Mouse (Mus musculus) MEL (cell line): ENCODE measurements around the gene Fat3. TPM values are rescaled to one million over a fixed set of nuclear protein-coding genes. Genes with fewer than 3 reads are reported as not detected.

ENCODE experiments used
- DNase-seq: peaks from one replicate; pipeline ENCODE4 v3.0.0; 2011; ENCODE audit warnings: low read depth, low spot score
- H3K27ac ChIP-seq: 2 replicates; pipeline ENCODE4 v1.5.1; 2012; ENCODE audit warnings: low read depth, mild to moderate bottlenecking, control low read depth, low read length, moderate library complexity; ENCODE audit not compliant: control insufficient read depth
- H3K27me3 ChIP-seq, 2 experiments: fragments of 150-350 bp in 1 of 2; sonication (generic) in 1 of 2; 2 replicates each; pipeline ENCODE4 v1.6.1; 2012; ENCODE audit warnings: low read length in 2 of 2, mild to moderate bottlenecking in 2 of 2, improper control_type of control experiment in 1 of 2, moderate library complexity in 1 of 2; ENCODE audit not compliant: insufficient read depth in 2 of 2, control insufficient read depth in 1 of 2
- H3K36me3 ChIP-seq, 2 experiments: 2 replicates each; pipeline ENCODE4 v1.6.1; 2012 to 2014; ENCODE audit warnings: low read length in 2 of 2, improper control_type of control experiment in 1 of 2, inconsistent platforms in 1 of 2, mild to moderate bottlenecking in 1 of 2; ENCODE audit not compliant: insufficient read depth in 2 of 2, control insufficient read depth in 1 of 2
- H3K4me1 ChIP-seq, 2 experiments: fragments of 150-350 bp in 1 of 2; sonication (generic) in 1 of 2; 2 replicates each; pipeline ENCODE4 v1.6.1; 2012; ENCODE audit warnings: low read length in 2 of 2, improper control_type of control experiment in 1 of 2, mild to moderate bottlenecking in 1 of 2; ENCODE audit not compliant: insufficient read depth in 2 of 2, control insufficient read depth in 1 of 2
- H3K4me3 ChIP-seq, 2 experiments: fragments of 150-350 bp in 1 of 2; sonication (generic) in 1 of 2; 2 replicates each; pipeline ENCODE4 v1.5.1; 2012; ENCODE audit warnings: low read depth in 2 of 2, low read length in 2 of 2, mild to moderate bottlenecking in 2 of 2, moderate library complexity in 2 of 2, control low read depth in 1 of 2, improper control_type of control experiment in 1 of 2; ENCODE audit not compliant: control insufficient read depth in 1 of 2, insufficient read depth in 1 of 2
- H3K79me2 ChIP-seq: 2 replicates; pipeline ENCODE4 v1.6.1; 2012; ENCODE audit warnings: mild to moderate bottlenecking, low read length, moderate library complexity; ENCODE audit not compliant: control insufficient read depth, poor library complexity, insufficient read depth
- H3K9ac ChIP-seq: 2 replicates; pipeline ENCODE4 v1.6.1; 2012; ENCODE audit warnings: low read depth, mild to moderate bottlenecking, control low read depth, low read length, moderate library complexity; ENCODE audit not compliant: control insufficient read depth, poor library complexity, severe bottlenecking
- H3K9me3 ChIP-seq: fragments of 150-350 bp; sonication (generic); replicated peaks from 2 replicates; pipeline ENCODE4 v1.6.1; 2012; ENCODE audit warnings: mild to moderate bottlenecking, low read length, improper control_type of control experiment, moderate library complexity; ENCODE audit not compliant: insufficient read depth
- BHLHE40 ChIP-seq: IDR thresholded peaks from 2 replicates; pipeline ENCODE4 v1.6.1; 2012; ENCODE audit warnings: low read depth, mild to moderate bottlenecking, inconsistent platforms, low read length, improper control_type of control experiment, borderline replicate concordance
- EP300 ChIP-seq, 2 experiments: IDR thresholded peaks; 2 replicates each; pipeline ENCODE4 v1.6.1; 2011; ENCODE audit warnings: improper control_type of control experiment in 2 of 2, low read length in 2 of 2, low read depth in 1 of 2, mild to moderate bottlenecking in 1 of 2
- ETS1 ChIP-seq: IDR thresholded peaks from 2 replicates; pipeline ENCODE4 v1.6.1; 2012; ENCODE audit warnings: low read depth, mild to moderate bottlenecking, inconsistent platforms, low read length, improper control_type of control experiment, moderate library complexity
- GATA1 ChIP-seq: IDR thresholded peaks from 2 replicates; pipeline ENCODE4 v1.6.1; 2011; ENCODE audit warnings: low read depth, low read length, improper control_type of control experiment
- MAX ChIP-seq: IDR thresholded peaks from 2 replicates; pipeline ENCODE4 v1.6.1; 2011; ENCODE audit warnings: low read length, improper control_type of control experiment
- MXI1 ChIP-seq: IDR thresholded peaks from 2 replicates; pipeline ENCODE4 v1.6.1; 2011; ENCODE audit warnings: mild to moderate bottlenecking, low read depth, low read length, improper control_type of control experiment
- POLR2AphosphoS5 ChIP-seq: IDR thresholded peaks from 2 replicates; pipeline ENCODE4 v1.6.1; 2012; ENCODE audit warnings: low read depth, borderline replicate concordance, mild to moderate bottlenecking, inconsistent platforms, low read length, moderate library complexity, mixed read lengths
- RCOR1 ChIP-seq: IDR thresholded peaks from 2 replicates; pipeline ENCODE4 v1.6.1; 2012; ENCODE audit warnings: low read depth, mild to moderate bottlenecking, inconsistent platforms, low read length, improper control_type of control experiment
- SIN3A ChIP-seq: IDR thresholded peaks from 2 replicates; pipeline ENCODE4 v1.6.1; 2012; ENCODE audit warnings: low read length, improper control_type of control experiment, inconsistent platforms
- UBTF ChIP-seq: IDR thresholded peaks from 2 replicates; pipeline ENCODE4 v1.6.1; 2012; ENCODE audit warnings: low read depth, mild to moderate bottlenecking, inconsistent platforms, low read length, improper control_type of control experiment, moderate library complexity, borderline replicate concordance; ENCODE audit not compliant: insufficient read depth
- ZMIZ1 ChIP-seq: IDR thresholded peaks from 2 replicates; pipeline ENCODE4 v1.6.1; 2012; ENCODE audit warnings: low read depth, mild to moderate bottlenecking, inconsistent platforms, low read length, improper control_type of control experiment, moderate library complexity
- ZNF384 ChIP-seq: IDR thresholded peaks from 2 replicates; pipeline ENCODE4 v1.6.1; 2012; ENCODE audit warnings: low read depth, mild to moderate bottlenecking, inconsistent platforms, low read length, improper control_type of control experiment
- polyA plus RNA-seq, 2 experiments: library from polyadenylated mRNA; stranded (reverse) in 1 of 2; unstranded in 1 of 2; fragments of >175 nt in 1 of 2; fragments of >200 nt in 1 of 2; gene quantifications; 2 replicates each; pipeline versions ENCODE4 v1.2.1 to v1.2.4; 2012; ENCODE audit warnings: low replicate concordance in 2 of 2, low read depth in 1 of 2; ENCODE audit not compliant: insufficient read length in 2 of 2, insufficient read depth in 1 of 2, missing spikeins in 1 of 2
- total RNA-seq: library from RNA; depleted of rRNA; stranded (reverse); fragments of 300-350 nt; gene quantifications from 2 replicates; pipeline ENCODE4 v1.2.3, GENCODE M21; 2012

The Fat3 gene
- total and polyA plus RNA-seq, 3 experiments: 1.5 to 1.8 TPM; not detected in 1

- DNase-seq: no peak
- Histone ChIP-seq H3K36me3 (no peaks in the 10 kb centered on the region), H3K27ac (no peak overlapping the region), H3K9ac (no peak overlapping the region), H3K4me3 (no peak overlapping the region), H3K9me3 (no peaks in the 10 kb centered on the region), H3K79me2 (no peaks in the 10 kb centered on the region), H3K27me3 (peaks cover 0 to 2% of the 10 kb centered on the region in 2 experiments; a peak in 2 of 4 replicates)
- TF ChIP-seq UBTF (no peak), ZNF384 (no peak), EP300 (IDR thresholded peaks at IDR 0.05; ENCODE audit: low read depth in 1 of 2, low read length in 2 of 2) (no peak), BHLHE40 (no peak), GATA1 (no peak)
- TF ChIP-seq, all 39 proteins: peak for 0
- no peaks in the 10 kb centered on the region for H3K4me1 ChIP-seq
Measured at GRCm38 (mm10) chr9:16074664-16075063, 426.4 kb downstream of the Fat3 start.

GRCm38 (mm10) chr9:16074116-16074515 is 427.0 kb downstream of the Fat3 start:
- Histone ChIP-seq H3K79me2 (no peaks in the 10 kb centered on the region), H3K36me3 (no peaks in the 10 kb centered on the region), H3K4me3 (no peak overlapping the region), H3K9ac (no peak overlapping the region), H3K27me3 (peaks cover 0 to 2% of the 10 kb centered on the region in 2 experiments; a peak in 2 of 4 replicates), H3K27ac (no peak overlapping the region), H3K4me1 (no peaks in the 10 kb centered on the region), H3K9me3 (no peaks in the 10 kb centered on the region)
- no peak for TF ChIP-seq POLR2AphosphoS5
- no peak for TF ChIP-seq SIN3A
- TF ChIP-seq RCOR1: no peak
- no peak for TF ChIP-seq ZMIZ1
- no peak for TF ChIP-seq ZNF384
- no peak for TF ChIP-seq GATA1
- DNase-seq: no peak

- Histone ChIP-seq H3K27ac (no peak overlapping the region), H3K9ac (no peak overlapping the region), H3K36me3 (no peaks in the 10 kb centered on the region), H3K27me3 (peaks cover 0 to 2% of the 10 kb centered on the region in 2 experiments; a peak in 2 of 4 replicates), H3K4me3 (no peak overlapping the region), H3K9me3 (no peaks in the 10 kb centered on the region), H3K79me2 (no peaks in the 10 kb centered on the region), H3K4me1 (no peaks in the 10 kb centered on the region)
- no peak for DNase-seq
- no peak for TF ChIP-seq MAX
- TF ChIP-seq MXI1: no peak
- TF ChIP-seq ETS1: no peak
Measured at GRCm38 (mm10) chr9:16063447-16063846, 437.6 kb downstream of the Fat3 start.
